Mouse (Mus musculus) embryonic fibroblast, embryonic 13.5 days (primary cell): Measurements from ENCODE around the gene 6330409D20Rik.

ENCODE experiments used
- CTCF ChIP-seq: IDR thresholded peaks from 2 replicates; pipeline ENCODE4 v1.5.1; 2011; ENCODE audit warnings: mild to moderate bottlenecking, control low read depth, low read length, moderate library complexity, borderline replicate concordance; ENCODE audit not compliant: insufficient read depth
- POLR2A ChIP-seq: IDR thresholded peaks from 2 replicates; pipeline ENCODE4 v1.6.1; 2011; ENCODE audit warnings: low read depth, mild to moderate bottlenecking, control low read depth, low read length, moderate library complexity

DNA sequence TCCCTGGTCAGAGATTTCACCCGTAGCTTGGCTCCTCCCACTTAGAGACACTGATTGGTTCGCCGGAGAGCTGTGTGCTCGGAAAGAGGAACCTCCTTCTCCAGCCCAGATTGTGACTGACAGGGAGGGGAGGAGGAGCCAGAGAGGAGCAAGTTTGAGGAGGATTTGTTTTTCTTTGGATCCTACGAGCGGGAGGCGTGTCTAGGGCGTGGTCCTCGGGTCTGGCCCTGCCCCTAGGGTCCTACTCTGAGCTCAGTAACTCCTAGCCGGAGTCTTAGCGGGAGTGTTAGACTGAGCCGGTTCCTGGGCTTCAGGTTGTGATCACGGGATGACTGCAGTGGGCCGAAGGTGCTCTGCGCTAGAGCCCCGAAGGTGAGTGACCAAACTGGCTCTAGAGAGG is 13.4 kb downstream of the 6330409D20Rik start:
- TF ChIP-seq POLR2A (peak; percentile 71), CTCF (no peak)
